Mouse (Mus musculus) gastrocnemius, postnatal 36 days (tissue): Measurements from ENCODE around the gene Cops7a. TPM values are rescaled to one million over a fixed set of nuclear protein-coding genes. Genes with fewer than 3 reads are reported as not detected.

Source experiments
- total RNA-seq, 2 experiments: library from RNA; stranded (reverse); gene quantifications; 2 replicates each; pipeline ENCODE4 v1.2.3; 2021

Cops7a gene
- total RNA-seq, 2 experiments from 2014 or later, result 98.3 to 107 TPM

Other genes with a start within 250 kb of the Cops7a start
- 1 to 10 TPM in 1 of 2 experiments, under 1 TPM in 1; 0.64 to 2.5 TPM for gene Ptpn6, start 226.8 kb downstream of the Cops7a start, total RNA-seq
- gene Grcc10, start 224.2 kb downstream of the Cops7a start, total RNA-seq, result 100 to 1,000 TPM; 150 to 160 TPM
- under 1 TPM in 1 of 2 experiments, not detected in 1; 0.08 TPM for gene Gm45234, start 209.5 kb downstream of the Cops7a start, total RNA-seq
- 10 to 100 TPM; 38.3 to 40.7 TPM for gene Atn1, start 209.0 kb downstream of the Cops7a start, total RNA-seq
- gene Eno2, start 195.9 kb downstream of the Cops7a start, total RNA-seq, result 1 to 10 TPM; 1.4 to 1.8 TPM
- under 1 TPM in 1 of 2 experiments, not detected in 1; 0.18 TPM for gene Lrrc23, start 185.8 kb downstream of the Cops7a start, total RNA-seq
- gene Spsb2, start 156.9 kb downstream of the Cops7a start, total RNA-seq, result 1 to 10 TPM; 2.3 to 2.5 TPM
- 1,000 to 10,000 TPM; 2,608 to 3,105 TPM for gene Tpi1, start 151.2 kb downstream of the Cops7a start, total RNA-seq
- 10 to 100 TPM; 41.7 to 43.2 TPM for gene Usp5, start 136.1 kb downstream of the Cops7a start, total RNA-seq
- gene Cdca3, start 136.0 kb downstream of the Cops7a start, total RNA-seq, result 1 to 10 TPM; 1.5 to 1.8 TPM
- gene Gnb3, start 125.3 kb downstream of the Cops7a start, total RNA-seq, result 1 to 10 TPM; 1.2 to 1.6 TPM
- gene P3h3, start 107.8 kb downstream of the Cops7a start, total RNA-seq, result 1 to 10 TPM; 7.5 to 7.9 TPM
- gene Gpr162, start 101.6 kb downstream of the Cops7a start, total RNA-seq, result under 1 TPM; 0.12 to 0.23 TPM
- gene Cd4, start 77.3 kb downstream of the Cops7a start, total RNA-seq, result 1 to 10 TPM in 1 of 2 experiments, not detected in 1; 2.8 TPM
- under 1 TPM in 1 of 2 experiments, not detected in 1; 0.25 TPM for gene Lag3, start 53.8 kb downstream of the Cops7a start, total RNA-seq
- gene Ptms, start 45.4 kb downstream of the Cops7a start, total RNA-seq, result 100 to 1,000 TPM; 101 to 129 TPM
- gene Mlf2, start 34.2 kb downstream of the Cops7a start, total RNA-seq, result 100 to 1,000 TPM; 201 to 209 TPM
- gene Pianp, start 31.2 kb upstream of the Cops7a start, total RNA-seq, result 1 to 10 TPM in 1 of 2 experiments, under 1 TPM in 1; 0.10 to 1.3 TPM
- 10 to 100 TPM; 20.3 to 22.8 TPM for gene Zfp384, start 43.6 kb upstream of the Cops7a start, total RNA-seq
- gene Ing4, start 74.2 kb upstream of the Cops7a start, total RNA-seq, result 10 to 100 TPM; 26.4 to 31.1 TPM
- gene Acrbp, start 84.2 kb upstream of the Cops7a start, total RNA-seq, result 1 to 10 TPM; 2.5 to 2.7 TPM
- not detected for gene Lpar5, start 102.4 kb upstream of the Cops7a start, total RNA-seq
- gene Chd4, start 130.4 kb upstream of the Cops7a start, total RNA-seq, result 10 to 100 TPM; 67.6 to 72.2 TPM
- gene Nop2, start 166.4 kb upstream of the Cops7a start, total RNA-seq, result 10 to 100 TPM; 14.6 to 19.0 TPM
- 10 to 100 TPM; 11.6 to 12.3 TPM for gene Iffo1, start 179.7 kb upstream of the Cops7a start, total RNA-seq
- over 10,000 TPM; 11,568 to 13,182 TPM for gene Gapdh, start 200.9 kb upstream of the Cops7a start, total RNA-seq
- gene Ncapd2, start 226.2 kb upstream of the Cops7a start, total RNA-seq, result 10 to 100 TPM in 1 of 2 experiments, 1 to 10 TPM in 1; 8.0 to 13.7 TPM
- gene Mrpl51, start 226.3 kb upstream of the Cops7a start, total RNA-seq, result 100 to 1,000 TPM; 212 to 225 TPM